18 mouse cellular contexts compared by ENCODE assay signal in genomic region chr19:47319061-47319460, GRCm38 (mm10).
DNase-seq lines count a peak whose midpoint lies in the region; ATAC-seq and TF ChIP-seq lines count a peak whose summit lies in the region.
"Had no signal": no experiment of that assay in that cellular context is flagged by ENCODE, and none has a peak within 500 bp of the region (broad histone marks: within the 10 kb centered on the region; RNA-seq: fewer than 3 reads in every experiment).

No protein-coding gene starts in this region.

- TF ChIP-seq CTCF in kidney, postnatal 0 days (IDR thresholded peaks at IDR 0.05; ENCODE audit: low read depth): no peak
- no peak for TF ChIP-seq CTCF in E14TG2a.4 (conservative IDR thresholded peaks at IDR 0.05; ENCODE audit: low read length)

- intact Hi-C loops in heart, postnatal 36 days (cut with DNase I): no loop called here

- H3K36me3 ChIP-seq in heart, embryonic 10.5 days: no peaks in the 10 kb centered on the region
- H3K36me3 ChIP-seq in kidney, postnatal 0 days (ENCODE audit: insufficient read depth, low read length): no peaks in the 10 kb centered on the region
- H3K36me3 ChIP-seq in kidney, embryonic 14.5 days (ENCODE audit: control insufficient read depth, insufficient read depth, low read length): no peaks in the 10 kb centered on the region
- H3K36me3 ChIP-seq in E14TG2a.4 (ENCODE audit: insufficient read depth, low read length): no peaks in the 10 kb centered on the region
- H3K36me3 ChIP-seq: forebrain, embryonic 12.5 days; G1E; hindbrain, embryonic 15.5 days had no signal

- no peak overlapping the region for H3K9ac ChIP-seq in kidney, postnatal 0 days (ENCODE audit: low read depth, low read length)
- no peak overlapping the region for H3K9ac ChIP-seq in kidney, embryonic 14.5 days (ENCODE audit: low read depth, low read length)
- H3K9ac ChIP-seq: forebrain, embryonic 12.5 days; hindbrain, embryonic 15.5 days had no signal

- no peak overlapping the region for H3K4me3 ChIP-seq in heart, embryonic 10.5 days
- H3K4me3 ChIP-seq in kidney, postnatal 0 days (replicated peaks; ENCODE audit: low read depth, low read length): peak overlapping the region; percentile 28; the same call in 1 of the 2 replicates
- H3K4me3 ChIP-seq in kidney, embryonic 14.5 days (ENCODE audit: low read length): no peak overlapping the region
- 0 out of 2 replicates have a peak overlapping the region, but pooled peaks have one; percentile 13 for H3K4me3 ChIP-seq in E14TG2a.4 (replicated peaks; ENCODE audit: low read length)
- H3K4me3 ChIP-seq: forebrain, embryonic 12.5 days; hindbrain, embryonic 15.5 days had no signal

- H3K4me1 ChIP-seq in heart, embryonic 10.5 days: peaks cover 82% of the 10 kb centered on the region
- peaks cover 61% of the 10 kb centered on the region for H3K4me1 ChIP-seq in kidney, postnatal 0 days (replicated peaks; ENCODE audit: insufficient read depth, low read length)
- peaks cover 50% of the 10 kb centered on the region for H3K4me1 ChIP-seq in kidney, embryonic 14.5 days (ENCODE audit: control insufficient read depth, insufficient read depth, low read length)
- H3K4me1 ChIP-seq in E14TG2a.4 (replicated peaks; ENCODE audit: low read depth, low read length): peaks cover 97% of the 10 kb centered on the region

- no peak for ATAC-seq in kidney, postnatal 0 days (replicated peaks; ENCODE audit: low FRiP score, low read depth)
- ATAC-seq in kidney, embryonic 14.5 days (ENCODE audit: low FRiP score, low TSS enrichment): no peak

- H3K27me3 ChIP-seq in heart, embryonic 10.5 days (ENCODE audit: insufficient read depth, poor library complexity, severe bottlenecking): no peaks in the 10 kb centered on the region
- H3K27me3 ChIP-seq in kidney, postnatal 0 days (ENCODE audit: insufficient read depth, low read length): no peaks in the 10 kb centered on the region
- H3K27me3 ChIP-seq in kidney, embryonic 14.5 days (ENCODE audit: control insufficient read depth, insufficient read depth, low read length): no peaks in the 10 kb centered on the region
- peaks cover 7% of the 10 kb centered on the region for H3K27me3 ChIP-seq in E14TG2a.4 (ENCODE audit: insufficient read depth, low read length)

- H3K27ac ChIP-seq in heart, embryonic 10.5 days: peak overlapping the region; percentile 78
- no peak overlapping the region; the same call in 1 of the 2 replicates for H3K27ac ChIP-seq in kidney, postnatal 0 days
- H3K27ac ChIP-seq in kidney, embryonic 14.5 days (ENCODE audit: low read depth, low read length): no peak overlapping the region
- H3K27ac ChIP-seq: forebrain, embryonic 12.5 days; hindbrain, embryonic 15.5 days had no signal

- no peak for DNase-seq in heart, embryonic 10.5 days (ENCODE audit: low spot score)
- DNase-seq in heart, postnatal 36 days: no peak
- no peak for DNase-seq in kidney, postnatal 0 days (ENCODE audit: low spot score)
- peak; percentile 50 for DNase-seq in heart, postnatal 4 days
- DNase-seq in adrenal gland, adult 2 months: no peak
- no peak for DNase-seq in frontal cortex, postnatal 36 days (ENCODE audit: low spot score in 2 of 2)
- DNase-seq: B cell, adult 2 months; cerebellum, adult 18-20 months; embryo, embryonic 11 days; kidney, postnatal 10 days; left cerebral cortex, postnatal 4 days; right cerebral cortex, postnatal 4 days; thymus, postnatal 4 days had no signal

- H3K9me3 ChIP-seq in heart, embryonic 10.5 days: no peaks in the 10 kb centered on the region
- no peaks in the 10 kb centered on the region for H3K9me3 ChIP-seq in kidney, postnatal 0 days (replicated peaks; ENCODE audit: low read length)
- no peaks in the 10 kb centered on the region for H3K9me3 ChIP-seq in kidney, embryonic 14.5 days (ENCODE audit: control insufficient read depth, low read length)
- no peaks in the 10 kb centered on the region for H3K9me3 ChIP-seq in E14TG2a.4 (ENCODE audit: low read length)
- H3K9me3 ChIP-seq: forebrain, embryonic 12.5 days; G1E; hindbrain, embryonic 15.5 days had no signal

- 88% methylated on average over 8 of the region's 8 CpGs for WGBS in heart, embryonic 10.5 days
- WGBS in kidney, postnatal 0 days: 83% methylated on average over 8 of the region's 8 CpGs
- WGBS in kidney, embryonic 14.5 days: 82% methylated on average over 8 of the region's 8 CpGs

- H3K4me2 ChIP-seq in kidney, postnatal 0 days (ENCODE audit: low read length): peak overlapping the region; percentile 44
- no peak overlapping the region for H3K4me2 ChIP-seq in kidney, embryonic 14.5 days (replicated peaks; ENCODE audit: low read depth, low read length)
- H3K4me2 ChIP-seq: forebrain, embryonic 12.5 days; hindbrain, embryonic 15.5 days had no signal

Comparison
In these comparisons a context has a peak if more than half of its experiments do, and no peak if none do; other contexts are left out.
1. H3K4me3 ChIP-seq: peak in kidney, postnatal 0 days (single experiment) and E14TG2a.4 (single experiment); none in heart, embryonic 10.5 days (single experiment) and kidney, embryonic 14.5 days (single experiment).